Mouse (Mus musculus) embryo, embryonic 10 days (tissue): ENCODE results near the gene Insm2.
"Not testable (repeated sequence)": the region's sequence is repeated elsewhere in the genome, so short reads cannot be mapped to it uniquely, and the experiment has no call there.

Source experiments
- DNase-seq: peaks from one replicate; pipeline ENCODE4 v3.0.0-alpha.2; 2015; ENCODE audit warnings: low spot score

The Insm2 gene

DNA sequence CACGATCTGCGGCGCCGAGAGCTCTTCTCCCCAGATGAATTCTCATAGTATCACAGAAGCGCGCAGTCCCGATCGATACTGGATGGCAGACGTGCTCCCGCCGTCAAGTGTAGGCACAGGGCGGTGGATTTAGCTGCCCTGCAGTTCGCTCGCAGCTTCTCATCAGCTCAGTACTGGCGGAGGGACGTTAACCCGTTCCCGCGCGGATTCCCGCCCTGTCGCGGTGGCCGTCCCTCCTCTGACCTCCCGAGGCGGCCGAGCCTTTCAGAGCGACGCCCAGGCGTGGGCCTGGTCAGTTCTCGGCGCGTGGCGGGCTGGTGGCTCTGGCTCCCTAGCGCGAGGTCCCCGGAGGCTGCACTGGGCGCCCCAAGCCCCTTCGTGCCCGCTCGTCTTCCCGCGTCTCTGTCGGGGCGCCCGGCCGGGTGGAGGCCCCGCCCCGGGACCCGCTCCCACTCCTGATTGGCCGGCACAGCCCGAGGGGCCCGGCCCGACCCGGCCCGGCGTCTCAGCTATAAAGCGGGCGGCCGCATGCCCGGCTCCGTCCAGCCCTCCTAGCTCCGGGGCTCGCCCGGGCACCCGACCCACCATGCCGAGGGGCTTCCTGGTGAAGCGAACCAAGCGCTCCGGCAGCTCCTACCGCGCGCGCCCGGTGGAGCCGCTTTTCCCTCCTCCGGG, at the start of gene Insm2:
Insm2 (plus strand) TSS at position 541 of the 675 bp plus-strand sequence.
- DNase-seq: peak; percentile 17

DNA sequence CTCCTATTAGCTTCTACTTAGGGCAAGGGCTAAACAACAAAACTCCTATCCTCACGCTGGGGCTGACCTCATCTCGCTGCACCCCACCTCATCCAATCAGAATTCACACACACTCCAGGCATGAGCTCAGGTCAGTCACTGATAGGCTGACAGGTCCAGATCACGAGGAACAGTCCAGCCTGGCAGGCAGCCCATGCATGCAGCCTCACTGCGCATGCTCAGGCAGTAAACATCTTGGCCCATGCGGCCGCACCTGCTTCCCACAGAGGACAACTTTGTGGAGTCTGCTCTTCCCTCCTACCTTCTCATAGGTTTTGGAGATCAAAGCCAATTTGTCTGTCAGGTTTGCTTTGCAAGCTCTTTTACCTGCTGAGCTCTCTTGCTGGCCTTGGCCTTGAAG, 44.3 kb upstream of the Insm2 start:
- not testable (repeated sequence) for DNase-seq

DNA sequence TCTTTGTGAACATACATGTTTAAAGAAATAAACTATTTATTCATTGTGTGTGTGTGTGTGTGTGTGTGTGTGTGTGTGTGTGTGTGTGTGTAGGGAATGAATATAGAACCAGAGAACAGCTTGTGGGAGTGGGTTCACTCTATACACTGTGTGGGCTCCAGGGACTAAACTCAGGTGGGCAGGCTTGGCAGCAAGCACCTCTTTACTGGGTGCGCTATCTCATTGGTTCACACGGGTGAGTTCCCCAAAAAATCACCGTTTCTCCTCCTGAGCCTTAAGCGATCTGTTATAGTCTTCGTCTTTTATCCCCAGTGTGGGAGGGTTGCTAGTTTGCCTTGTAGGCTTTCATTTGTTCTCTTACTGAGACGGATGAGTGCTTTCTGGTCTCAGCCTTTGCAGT, 41.4 kb upstream of the Insm2 start:
- no peak for DNase-seq

DNA sequence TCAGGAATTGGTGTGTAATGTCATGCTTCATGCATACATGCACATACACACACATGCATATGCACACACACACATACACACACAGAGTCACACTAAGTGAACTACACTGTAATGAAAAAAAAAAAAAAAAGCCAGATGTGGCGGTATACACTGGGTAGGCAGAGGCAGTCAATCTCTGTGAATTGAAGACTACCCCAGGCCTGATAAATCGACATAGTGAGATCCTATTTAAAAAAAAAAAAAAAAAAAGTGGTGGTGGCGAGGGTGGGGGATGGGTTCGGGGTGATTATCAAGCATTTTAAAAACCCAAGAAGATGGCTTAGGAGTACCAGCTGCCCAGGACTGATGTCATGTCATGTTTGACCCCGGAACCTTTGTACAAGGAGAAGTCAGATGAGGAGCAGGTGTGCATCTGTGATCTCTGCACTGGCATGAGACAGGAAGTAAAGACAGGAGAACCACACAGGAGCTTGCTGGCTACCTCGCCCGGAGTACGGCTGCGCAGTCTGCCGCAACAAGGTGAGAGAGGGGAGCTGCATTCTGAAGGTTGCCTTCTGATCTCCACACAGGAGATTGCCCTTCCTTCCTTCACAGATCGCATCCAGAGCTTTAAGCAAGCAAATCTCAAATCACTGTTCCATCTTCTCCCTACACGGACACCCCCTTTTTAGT, 39.9 kb upstream of the Insm2 start:
- DNase-seq: no peak

- peak; percentile 53 for DNase-seq
These were observed 39.1 kb upstream of the Insm2 start for GRCm38 (mm10) chr12:55560025-55560690.

- no peak for DNase-seq
These were observed 35.5 kb upstream of the Insm2 start for GRCm38 (mm10) chr12:55563742-55564141.

DNA sequence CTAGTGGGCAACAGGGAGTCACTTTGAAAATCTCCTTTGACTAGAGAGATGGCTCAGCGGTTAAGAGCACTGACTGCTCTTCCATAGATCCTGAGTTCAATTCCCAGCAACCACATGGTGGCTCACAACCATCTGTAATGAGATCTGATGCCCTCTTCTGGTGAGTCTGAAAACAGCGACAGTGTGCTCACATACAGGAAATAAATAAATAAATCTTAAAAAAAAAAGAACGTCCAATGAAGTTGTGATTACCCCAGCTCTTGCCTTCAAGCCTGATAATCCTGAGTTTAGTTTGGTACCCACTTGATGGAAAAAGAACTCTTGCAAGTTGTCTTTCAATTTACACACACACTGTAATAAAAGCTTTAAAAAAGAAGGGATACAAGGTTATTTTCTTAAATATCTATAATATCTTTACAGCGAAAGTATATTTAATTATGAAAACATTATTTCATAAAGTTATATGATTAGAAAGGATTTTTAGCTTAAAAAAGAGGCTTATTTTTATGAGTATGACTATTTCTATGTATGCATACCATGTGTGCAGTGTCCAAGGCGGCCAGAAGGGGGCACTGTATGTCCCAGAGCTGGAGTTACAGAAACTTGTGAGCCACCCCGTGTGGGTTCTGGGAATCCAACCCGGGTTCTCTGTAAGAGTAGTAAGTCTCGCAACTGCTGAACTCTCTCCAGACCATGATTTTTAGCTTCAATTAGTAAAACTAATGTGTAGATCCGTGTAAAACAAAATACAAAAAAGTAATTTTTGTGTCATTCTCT, 34.9 kb upstream of the Insm2 start:
- no peak for DNase-seq

- no peak for DNase-seq
These were observed 34.0 kb upstream of the Insm2 start, which contains the start of gene Aldoart2 for GRCm38 (mm10) chr12:55565206-55565605. Gene Aldoart2 (plus strand): TSS chr12:55565239.

DNA sequence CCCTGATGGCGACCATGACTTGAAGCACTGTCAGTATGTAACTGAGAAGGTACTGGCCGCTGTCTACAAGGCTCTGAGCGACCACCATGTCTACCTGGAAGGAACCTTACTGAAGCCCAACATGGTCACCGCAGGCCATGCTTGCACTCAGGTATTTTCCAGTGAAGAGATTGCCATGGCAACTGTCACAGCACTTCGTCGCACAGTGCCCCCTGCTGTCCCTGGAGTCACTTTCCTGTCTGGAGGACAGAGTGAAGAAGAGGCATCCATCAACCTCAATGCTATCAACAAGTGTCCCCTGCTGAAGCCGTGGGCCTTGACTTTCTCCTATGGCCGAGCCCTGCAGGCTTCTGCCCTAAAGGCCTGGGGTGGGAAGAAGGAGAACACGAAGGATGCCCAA, 33.4 kb upstream of the Insm2 start:
- DNase-seq: no peak

GRCm38 (mm10) chr12:55566837-55567236, 32.4 kb upstream of the Insm2 start:
- no peak for DNase-seq

DNA sequence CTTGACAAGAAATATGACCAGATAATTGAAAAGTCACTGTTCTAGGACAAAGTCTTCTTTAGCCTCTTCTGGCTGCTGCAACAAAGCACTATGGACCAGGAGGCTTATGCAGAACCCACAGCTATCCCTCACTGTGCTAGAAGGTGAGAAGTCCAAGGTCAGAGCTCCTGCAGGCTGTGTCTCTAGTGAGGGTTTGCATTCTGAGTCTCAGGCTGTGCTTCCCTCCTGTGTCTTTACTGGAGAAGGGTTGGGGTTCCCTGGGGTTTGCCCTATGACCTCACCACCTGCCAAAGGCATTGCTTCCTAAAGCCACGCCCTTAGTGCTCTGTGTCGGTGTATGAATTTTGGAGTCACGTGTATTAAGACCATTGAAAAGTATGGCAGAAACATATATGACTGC, 30.8 kb upstream of the Insm2 start:
- DNase-seq: no peak

DNA sequence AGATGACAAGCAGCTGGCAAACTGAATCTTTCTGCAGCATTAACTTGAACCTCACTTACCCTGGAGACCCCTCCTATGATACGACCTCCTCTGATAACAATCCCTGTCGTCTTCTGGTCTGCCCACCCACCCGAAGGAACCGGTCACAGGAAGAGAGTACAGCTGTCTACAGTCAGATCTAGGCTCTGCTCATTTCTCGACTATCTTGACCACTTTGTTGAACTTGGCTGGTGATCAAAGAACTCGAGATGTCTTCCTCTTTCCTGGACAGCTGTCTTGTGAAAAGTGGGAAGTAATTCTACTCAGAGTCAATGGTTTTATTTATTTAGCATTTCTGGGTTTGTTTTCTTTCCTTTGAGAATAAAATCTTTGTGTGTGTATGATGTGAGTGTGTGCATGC, 29.6 kb upstream of the Insm2 start:
- DNase-seq: no peak

GRCm38 (mm10) chr12:55570646-55571045, 28.6 kb upstream of the Insm2 start:
- DNase-seq: no peak

DNA sequence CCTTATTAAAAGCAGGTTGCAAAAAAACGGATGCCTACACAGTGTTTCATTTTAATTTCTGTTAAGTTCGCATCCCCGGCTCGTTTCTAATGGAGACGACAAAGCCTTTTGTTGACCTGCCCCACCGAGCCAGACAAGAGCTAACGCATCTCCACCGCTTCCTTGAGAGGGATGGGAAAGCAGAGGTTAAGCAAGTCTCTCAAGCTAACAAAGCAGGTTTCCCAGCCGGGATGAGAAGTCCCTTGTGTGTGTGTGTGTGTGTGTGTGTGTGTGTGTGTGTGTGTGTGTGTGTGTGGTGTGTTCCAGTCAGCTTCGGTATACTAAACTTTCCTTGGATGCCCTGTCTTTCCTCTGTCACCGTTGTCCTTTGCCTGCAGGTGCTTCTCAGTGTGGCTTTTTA, 28.0 kb upstream of the Insm2 start:
- no peak for DNase-seq

DNA sequence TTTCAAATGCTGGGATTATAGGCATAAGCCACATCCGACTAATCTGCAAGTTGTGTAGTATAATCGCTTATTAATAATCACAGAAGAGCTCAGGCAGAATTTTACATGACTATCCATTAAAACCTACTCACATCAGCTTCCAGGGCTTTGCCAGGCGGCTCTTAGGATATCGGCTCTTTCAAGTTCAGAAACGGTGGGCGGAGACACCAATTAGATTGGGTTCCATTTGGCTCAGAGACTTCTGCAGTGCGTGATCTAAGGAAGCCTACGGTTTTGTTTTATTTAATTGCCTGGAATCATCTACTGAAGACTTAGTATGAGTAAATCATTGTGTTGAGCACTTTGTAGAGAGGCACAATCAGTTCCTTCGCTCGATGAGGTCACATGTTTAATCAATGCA, 27.6 kb upstream of the Insm2 start:
- no peak for DNase-seq

GRCm38 (mm10) chr12:55573089-55573488, 26.1 kb upstream of the Insm2 start:
- no peak for DNase-seq

GRCm38 (mm10) chr12:55573794-55574193, 25.4 kb upstream of the Insm2 start:
- peak; percentile 64 for DNase-seq

DNA sequence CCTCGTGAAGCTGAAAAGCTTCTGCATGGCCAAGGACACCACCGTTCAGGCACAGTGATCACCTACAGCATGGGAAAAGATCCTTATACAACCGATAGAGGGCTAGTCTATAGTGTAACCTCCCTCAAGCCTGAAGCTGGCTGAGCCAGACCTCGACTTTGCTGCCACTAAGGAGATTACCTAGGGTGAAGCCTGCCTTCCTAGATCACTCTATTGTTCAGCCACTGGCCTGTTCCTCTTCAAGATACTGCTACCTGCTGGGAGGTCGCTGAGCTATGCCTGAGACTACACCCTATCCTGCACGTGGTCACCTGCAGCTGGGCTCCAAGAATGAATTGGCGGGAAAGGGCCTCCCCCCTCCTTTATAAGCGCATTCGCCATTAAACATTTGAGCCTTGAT, 12.3 kb upstream of the Insm2 start:
- not testable (repeated sequence) for DNase-seq

DNA sequence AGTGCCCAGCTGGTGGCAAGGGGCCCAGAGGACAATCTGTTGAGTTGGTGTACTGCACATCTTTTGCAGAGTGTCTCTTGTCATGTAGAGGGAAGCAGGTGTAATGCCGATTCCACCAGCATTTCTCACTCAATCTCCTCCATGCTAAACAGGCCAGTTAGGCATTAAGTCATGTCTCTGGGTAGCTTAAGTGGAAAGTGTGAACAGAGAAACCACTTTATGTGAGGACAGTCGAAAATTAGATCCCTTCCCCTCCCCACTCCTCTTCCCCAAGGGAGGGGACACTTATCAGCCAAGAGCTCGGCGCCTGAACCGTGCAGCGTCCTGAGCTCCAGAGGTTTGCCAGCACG, 715 bp upstream of the Insm2 start:
- DNase-seq: no peak

- peak; percentile 77 for DNase-seq
These were observed 644 bp downstream of the Insm2 start for GRCm38 (mm10) chr12:55599639-55600502.

GRCm38 (mm10) chr12:55600503-55600994, 1.3 kb downstream of the Insm2 start:
- DNase-seq: no peak
